Mouse (Mus musculus): ENCODE data around the gene Rassf2.

Gene Rassf2

DNA sequence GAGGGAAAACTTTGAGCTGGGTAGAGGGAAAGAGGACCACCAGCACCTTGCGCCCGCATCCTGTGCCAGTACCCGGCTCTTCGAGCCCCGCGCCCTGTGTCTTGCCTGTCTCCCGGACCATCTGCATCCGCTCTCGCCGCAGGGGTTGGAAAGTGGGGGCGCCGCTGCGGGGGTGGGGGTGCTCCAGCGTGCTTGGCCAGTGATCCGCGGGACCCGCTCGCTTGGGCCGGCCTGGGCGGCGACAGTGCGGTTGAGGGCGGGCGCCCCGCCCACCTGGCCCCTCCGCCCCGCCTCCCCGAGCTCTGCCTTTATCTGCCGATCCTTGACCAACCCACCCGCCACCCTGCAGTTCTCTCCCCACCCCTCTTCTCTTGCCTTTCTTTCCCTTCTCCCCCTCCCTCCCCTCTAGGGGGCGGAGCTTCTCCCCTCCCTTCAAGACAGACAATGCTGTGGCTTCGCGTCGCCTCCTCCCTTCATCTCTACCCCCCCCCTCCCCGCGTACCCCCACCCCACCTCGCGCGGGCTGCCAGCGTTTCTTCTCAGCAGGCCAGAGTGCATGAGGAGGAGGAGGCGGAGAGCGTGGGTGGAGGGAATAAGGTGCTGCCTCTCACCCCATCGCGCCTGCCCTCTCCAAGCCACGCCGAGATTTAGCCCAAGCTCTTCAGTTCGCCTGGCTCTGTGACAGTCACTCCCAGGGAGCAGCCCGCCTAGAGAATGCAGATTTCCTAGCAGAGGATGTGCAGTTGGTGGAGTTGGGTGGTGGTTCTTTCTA, at the start of gene Rassf2:
TSS of gene Rassf2 (minus strand) at position 613 of the 772 bp plus-strand sequence.
- DNase-seq: peak; percentile 56

DNA sequence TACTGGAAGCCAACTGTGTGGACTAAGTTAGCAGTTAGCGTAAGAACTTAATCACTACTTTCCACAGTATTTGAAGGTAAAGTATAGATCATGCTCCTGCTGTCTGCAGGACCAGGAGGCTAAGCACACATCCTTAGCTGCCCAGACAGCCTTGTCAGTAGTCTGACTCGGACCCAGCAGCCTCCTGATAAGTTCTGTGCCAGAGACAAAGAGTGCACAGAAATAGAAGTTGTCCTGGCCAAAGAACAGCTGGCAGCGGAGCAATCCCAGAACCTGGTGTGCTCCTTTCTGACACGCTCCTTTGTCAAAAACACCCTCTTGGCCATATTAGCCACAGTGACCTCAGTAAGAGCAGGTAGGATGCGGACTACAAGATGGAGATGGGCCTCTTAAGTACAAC, 49.1 kb upstream of the Rassf2 start:
- no peak for DNase-seq

DNA sequence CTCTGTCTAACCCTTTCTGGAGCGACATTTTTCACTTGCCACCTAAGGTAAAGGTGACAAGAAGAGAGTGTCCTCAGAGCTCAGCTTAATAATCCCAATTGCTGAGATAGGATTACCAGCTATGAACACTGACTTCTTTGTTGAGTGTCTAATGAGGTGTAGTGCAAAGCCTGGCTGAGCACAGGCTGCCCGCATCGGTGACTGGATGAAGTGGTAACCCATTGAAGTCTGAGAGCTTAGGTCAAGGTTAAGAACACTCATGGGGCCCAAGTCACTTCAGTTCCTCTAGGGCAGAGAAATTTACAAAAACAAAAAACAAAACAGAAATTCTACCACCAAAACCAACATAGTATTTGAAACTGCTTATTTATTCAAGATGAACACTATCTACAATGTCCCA, 43.0 kb upstream of the Rassf2 start:
- no peak for DNase-seq

DNA sequence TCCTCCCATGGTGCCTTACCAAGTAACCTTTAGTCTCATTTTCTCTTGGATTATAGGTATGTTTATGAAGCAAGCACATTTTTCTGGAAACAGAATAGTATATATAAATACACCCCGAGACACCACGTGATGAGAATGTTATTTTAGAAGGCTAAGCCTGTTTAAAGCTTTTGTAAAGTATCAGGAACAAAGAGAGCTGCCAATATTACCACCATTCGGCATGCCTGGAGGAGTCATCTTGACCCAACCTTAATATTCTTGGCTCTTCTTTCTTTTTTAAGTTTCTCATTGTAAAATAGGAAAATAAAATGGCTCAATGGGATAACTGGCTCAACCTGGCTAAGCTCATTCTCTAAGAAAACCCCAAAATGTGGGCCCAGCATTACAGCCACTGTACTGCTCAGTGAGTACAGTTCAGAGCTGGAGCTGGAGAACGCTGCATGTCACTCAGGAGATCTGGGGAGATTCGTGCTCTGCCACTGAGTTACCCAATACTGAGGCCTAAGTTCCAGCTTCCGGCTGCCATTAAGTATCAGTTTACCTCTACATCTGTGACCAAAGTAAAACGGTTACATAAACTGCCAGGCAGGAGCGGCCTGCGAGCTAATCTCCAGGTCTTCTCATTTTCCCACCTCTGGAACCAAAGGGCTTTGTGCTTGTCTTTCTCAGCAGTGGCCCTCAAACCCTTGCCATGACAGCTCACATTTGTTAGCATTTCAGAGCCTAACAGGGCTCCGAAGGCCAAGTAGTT, 40.1 kb upstream of the Rassf2 start:
- no peak for DNase-seq

DNA sequence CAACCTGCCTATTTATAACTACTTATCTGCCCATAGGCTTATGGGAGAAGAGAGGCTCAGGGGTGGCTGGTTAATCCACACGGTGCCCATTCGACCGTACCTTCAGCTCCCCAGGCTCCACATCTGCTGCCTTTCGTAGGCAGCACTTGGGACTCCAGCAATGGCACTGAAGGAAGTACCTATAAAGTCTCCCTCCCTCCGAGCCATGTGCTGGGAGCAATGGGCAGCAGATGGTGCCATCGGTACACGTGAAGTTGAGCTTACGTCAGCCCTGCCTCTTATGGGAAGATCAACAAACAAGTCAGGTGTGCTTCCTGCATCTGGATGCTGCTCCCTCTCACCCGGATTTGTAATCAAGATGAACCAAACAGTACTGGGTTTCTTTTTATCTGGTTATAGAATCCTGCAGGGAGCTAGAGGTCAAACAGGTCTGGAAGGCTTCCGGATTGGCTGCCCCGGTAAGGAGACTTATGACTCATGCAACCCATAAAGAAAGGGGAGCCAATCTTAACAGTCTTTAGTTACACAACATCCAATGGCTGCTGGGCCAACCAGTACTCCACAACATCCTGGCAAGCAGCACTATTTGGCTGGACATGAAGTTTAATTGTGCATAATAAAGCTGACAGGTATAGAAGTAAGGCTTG, 34.2 kb upstream of the Rassf2 start:
- peak; percentile 22 for DNase-seq

DNA sequence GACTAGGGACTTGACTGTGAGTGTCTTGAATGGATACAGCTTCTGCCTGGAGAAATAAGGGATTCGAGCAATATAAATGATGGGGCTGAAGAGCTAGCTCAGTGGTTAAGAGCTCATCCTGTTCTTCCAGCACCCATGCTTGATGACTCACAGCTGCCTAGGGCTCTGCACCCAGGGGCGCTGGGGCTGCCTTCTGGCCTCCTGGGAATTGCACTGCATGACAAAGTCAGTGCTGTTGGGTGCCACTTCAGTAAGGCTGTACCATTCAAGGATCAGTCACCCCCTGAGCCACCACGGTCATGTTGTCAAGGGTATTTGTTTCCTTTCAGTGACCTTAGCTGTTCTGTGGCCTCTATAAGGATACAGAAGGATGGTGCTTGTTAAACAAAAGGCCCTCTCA, 33.7 kb upstream of the Rassf2 start:
- DNase-seq: no peak

DNA sequence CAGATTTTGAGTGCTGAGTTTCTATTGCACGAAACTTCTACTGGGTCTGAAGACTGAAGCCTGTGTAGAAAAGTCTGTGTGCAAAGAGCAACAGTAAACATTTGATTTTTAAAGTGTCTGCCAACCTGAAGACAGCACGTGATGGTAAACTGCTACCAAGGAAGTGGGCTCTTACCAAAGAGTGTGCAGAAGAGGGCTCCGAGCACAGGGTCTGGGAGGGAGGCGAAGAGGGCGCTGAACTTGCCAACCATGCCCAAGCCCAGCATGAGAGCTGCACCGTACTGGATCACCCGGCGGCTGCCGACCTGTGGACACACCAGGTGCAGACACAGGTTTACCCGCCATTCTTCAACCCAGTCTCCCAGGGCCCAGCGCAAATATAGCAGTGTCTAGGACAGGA, 31.8 kb upstream of the Rassf2 start:
- no peak for DNase-seq

DNA sequence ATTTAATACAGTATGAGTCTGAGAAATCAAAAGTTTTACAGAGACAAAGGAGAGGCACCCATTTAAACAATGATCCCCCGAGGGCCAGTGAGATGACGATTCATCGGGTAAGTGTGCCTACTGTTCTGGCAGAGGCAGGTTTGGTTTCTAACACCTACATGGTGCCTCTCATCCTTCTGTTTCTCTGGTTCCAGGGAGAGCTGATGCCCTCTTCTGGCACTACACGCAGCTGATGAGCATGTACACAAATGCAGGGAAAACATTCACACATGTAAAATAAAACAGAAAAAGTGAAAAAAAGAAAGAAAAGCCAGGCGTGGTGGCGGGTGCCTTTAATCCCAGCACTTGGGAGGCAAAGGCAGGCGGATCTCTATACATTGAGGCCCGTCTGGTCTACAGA, 29.9 kb upstream of the Rassf2 start:
- DNase-seq: no peak

DNA sequence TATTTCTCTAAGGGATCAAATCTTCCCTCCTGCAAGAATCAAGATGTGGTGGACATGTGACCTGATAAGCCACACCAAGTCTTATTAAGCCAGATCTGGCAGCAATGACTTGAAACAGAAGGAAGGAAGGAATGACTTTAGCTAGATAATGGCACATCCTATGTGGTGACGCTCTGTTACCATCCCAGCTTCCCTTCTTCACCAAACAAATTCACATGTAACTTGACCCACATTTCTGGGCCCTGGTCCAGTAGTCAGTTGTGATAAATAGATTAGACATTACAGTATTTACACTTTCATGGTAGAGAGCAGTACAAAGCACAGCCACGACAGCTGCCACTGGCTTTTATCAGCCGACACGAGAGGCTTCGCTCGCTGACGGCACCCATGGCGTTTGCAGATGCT, 25.3 kb upstream of the Rassf2 start:
- no peak for DNase-seq

DNA sequence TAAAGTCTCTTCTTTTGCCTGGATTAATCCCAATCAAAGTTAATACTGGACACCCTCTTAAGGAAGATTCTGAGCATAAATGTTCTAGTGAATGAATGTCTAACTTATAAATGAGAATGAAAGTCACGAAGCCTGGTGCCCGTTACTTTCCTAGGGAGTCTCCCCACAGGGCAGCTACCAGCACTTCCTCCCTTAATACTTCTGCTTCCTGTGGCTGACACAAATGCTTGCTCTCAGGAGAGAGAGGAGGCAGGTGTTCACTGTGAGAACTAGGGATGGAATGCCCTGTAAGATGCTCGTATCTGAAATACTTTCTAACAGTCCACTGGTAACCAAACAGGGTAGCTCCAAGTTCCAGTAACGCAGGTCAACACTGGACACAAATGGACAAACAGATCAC, 23.8 kb upstream of the Rassf2 start:
- DNase-seq: no peak

DNA sequence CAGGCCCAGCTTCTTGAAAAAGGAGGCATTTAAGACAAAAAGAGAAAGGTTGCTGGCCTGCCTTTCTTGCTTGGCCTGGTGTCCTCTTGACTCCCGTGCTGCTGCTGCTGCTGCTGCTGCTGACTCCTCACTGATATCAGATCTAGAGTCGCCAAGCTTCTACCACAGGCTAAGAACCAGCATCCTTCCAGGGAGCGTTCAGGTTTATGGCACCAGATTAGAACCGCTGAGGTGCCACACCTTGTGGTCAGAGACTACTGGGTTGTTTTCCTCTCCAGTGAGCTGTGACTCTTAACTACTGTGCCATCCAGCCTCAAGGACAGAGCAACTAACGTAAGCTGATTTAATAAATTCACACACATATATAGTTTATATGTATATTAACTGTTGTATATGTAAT, 21.7 kb upstream of the Rassf2 start:
- no peak for DNase-seq

DNA sequence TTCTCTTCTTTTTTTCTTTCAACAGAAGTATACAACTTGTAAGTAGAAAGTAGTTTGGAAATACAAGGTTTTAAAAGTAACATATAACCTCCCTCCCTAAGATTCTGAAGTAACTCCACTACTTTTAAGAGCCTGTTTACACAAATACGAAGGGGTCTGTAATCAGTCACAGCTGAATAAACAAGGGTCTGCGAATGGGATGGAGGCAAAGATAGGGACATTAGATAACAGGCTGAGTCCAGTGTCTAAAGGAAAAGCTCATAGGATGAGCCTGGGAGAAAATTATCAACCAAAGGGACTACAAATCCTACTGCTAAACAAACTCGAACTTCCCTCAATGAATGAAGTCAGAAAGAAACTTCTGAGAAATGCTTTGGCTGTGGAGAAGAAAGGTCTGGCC, 19.9 kb upstream of the Rassf2 start:
- no peak for DNase-seq

DNA sequence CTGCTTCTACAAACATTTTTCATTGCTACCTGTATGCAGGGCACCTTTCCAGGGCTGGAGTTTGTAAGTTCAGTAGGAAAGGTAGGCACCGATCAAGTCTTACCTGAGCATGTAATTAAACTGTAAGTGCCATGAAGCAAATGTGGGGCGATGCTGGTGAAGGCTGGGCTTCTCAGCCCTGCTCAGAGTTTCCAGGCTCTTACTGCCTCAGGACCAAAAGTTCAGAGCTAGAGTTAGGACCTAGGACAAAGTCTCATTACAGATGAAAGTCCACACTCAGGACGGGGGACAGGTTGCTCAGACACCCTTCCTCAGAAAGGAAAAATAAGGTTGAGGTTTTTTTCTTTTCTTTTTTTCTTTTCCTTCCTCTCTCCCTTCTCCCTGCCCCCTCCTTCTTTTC, 19.4 kb upstream of the Rassf2 start:
- DNase-seq: no peak

DNA sequence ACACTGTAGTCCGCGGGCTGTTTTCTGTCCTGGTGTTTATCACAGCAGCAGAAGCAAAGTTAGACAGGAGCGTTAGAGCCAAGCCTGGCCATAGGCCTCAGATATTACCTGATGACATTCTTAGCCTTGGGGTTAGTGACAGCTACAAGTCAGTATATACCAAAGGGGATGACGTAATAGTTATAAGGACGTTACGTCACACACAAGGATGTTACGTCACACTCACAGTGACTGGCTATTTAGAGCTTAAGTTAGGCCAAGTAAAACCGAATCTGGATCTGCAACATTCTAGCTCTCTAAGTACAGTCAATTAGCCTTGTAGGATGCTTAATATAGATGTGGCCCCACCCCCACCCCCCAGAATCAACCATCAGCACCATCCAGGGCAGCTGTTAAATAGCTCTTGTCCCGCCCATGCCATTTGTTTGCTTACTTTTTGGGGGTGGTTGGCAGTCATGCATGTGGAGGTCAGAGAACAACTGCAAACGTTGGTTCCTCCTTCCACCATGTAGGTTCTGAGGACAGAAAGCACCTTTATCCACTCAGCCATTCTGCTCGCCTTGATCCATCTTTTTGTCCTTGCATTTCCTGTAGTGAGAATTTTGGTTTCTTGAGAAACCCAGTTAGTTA, 18.2 kb upstream of the Rassf2 start:
- no peak for DNase-seq

DNA sequence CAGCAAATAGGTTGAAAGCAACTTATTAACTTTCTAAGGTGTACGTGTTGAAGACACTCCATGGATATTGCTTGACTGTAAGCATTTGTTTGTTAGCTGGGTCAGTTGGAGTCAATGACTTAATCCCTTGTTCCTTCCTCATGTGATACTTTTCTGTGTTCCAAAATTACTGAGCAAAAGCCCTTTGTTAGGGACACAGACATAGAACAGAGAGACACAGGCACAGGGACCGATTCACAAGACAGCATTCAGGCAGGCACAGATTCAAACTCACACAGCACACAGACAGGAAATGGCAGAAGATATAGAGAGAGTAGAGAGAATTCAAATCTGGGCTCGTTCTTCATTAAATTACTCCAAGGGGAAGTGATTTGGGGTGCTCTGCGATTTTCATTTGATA, 17.3 kb upstream of the Rassf2 start:
- no peak for DNase-seq

DNA sequence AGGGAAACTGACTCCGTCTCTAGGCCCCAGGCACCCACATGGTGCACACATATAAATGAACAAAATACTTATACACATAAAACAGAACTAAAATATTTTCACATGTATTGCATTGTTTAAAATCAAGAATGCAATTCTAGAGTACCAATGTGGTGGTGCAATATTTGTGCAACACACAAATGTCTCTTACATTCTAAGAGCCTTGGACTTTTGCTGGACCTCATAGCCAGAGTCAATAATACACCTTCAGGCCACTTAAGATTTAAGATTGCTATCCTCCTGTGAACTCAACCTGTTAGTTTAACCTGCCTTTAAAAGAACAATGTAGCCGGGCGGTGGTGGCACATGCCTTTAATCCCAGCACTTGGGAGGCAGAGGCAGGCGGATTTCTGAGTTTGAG, 16.6 kb upstream of the Rassf2 start:
- DNase-seq: no peak

DNA sequence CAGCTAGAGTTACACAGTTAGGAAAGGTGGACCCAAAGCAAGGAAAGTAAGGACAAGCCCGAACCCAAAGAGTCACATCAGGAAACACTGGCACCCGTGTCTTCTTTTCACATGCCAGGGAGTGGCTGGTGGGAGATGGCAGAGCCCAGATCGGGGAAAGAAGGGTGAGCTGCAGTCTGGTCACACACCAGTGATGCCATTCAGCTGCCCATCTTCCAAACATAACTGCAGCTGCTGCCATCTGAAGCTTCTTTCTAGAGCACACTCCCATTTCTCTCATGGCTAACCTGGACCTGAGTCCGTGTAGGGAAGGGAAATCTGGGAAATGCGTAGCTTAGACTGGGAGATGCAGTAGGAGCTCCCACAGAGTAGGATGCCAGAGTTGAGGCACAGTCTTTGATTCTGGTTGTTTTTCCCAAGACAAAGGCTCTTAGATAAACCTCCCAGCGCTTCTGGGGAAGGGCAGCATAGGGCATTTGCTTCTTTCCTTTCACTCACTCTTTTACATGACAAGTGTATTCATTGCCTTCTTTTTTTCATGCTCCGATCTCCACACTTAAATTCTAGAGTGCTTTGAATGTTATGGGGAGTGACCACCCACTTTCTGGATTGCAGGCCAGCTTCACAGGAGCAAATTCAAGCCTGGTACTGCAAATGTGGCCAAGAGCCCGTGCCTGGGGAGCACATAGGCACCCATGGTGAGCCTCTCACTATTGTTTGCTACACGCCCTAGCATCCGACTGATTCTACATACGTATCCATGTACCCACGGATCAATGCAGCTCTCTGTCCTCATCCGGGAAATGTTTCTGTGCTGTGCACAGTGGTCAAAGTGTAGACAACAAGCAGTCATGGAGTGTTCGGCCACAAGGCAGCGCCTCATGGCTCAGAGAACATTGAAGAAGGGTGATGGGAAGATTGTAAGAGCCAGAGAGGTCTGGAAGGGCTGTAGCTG, 14.5 kb upstream of the Rassf2 start:
- no peak for DNase-seq

DNA sequence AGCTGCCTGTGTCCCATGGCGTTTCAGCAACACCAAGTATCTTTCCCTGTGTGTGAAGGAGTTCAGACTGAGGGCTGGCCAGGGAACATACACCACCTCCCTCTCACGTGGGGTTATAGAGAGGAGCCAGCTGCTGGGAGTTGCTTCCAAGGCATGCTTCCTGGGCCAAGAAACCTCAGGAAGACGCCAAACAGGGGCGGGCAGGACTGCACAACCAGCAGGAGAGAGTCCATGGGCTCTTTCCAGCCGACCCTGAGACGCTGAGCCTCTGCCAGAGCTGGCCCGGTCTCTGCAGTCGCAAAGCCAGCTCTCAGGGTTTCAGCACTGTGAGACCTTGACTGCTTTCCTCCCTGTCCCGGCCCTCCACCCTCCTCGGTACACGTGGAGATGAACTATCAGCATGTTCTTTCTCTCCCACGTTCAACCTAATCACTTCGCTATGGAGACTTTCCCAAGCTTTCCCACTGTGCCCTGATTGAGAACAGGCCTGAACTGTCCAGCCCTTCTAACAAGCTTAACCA, 13.1 kb upstream of the Rassf2 start:
- peak; percentile 58 for DNase-seq

DNA sequence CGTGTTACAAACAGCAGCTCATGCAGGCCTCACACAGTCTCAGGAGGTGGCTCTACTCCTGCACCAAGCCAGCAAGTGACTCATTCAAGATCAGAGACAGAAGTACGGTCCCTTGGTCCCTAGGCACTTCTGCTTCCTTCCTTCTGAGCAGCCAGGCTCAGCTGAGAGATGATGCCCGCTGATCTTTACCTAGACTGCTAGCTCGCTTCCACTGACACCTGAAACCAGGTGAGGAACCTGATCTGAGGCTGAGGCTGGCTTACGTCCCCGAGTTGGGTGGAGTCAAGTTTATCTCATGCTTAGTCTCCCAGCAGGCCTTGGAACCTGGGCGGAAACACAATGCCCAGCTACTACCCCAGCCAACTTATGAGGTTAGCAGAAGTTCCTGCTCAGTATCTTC, 9.8 kb upstream of the Rassf2 start:
- DNase-seq: no peak

DNA sequence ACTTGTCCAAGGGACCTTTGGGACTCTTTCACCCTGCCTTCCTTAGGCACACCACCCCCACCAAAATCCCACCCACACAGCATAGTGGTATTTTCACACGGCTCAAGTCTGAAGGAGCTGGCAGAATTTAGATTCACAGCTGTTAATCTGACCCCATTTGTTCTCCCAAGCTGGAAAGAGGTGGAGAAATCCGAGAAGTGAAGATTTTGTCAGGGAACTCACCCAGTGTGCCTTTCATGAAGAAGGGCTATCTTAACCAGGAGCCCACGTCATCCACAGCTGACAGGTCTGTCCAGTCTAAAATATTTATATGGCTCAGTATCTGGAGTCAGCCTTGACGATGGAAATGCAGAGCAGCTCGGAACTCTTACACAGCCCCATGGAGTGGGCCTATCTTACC, 6.3 kb upstream of the Rassf2 start:
- DNase-seq: no peak

DNA sequence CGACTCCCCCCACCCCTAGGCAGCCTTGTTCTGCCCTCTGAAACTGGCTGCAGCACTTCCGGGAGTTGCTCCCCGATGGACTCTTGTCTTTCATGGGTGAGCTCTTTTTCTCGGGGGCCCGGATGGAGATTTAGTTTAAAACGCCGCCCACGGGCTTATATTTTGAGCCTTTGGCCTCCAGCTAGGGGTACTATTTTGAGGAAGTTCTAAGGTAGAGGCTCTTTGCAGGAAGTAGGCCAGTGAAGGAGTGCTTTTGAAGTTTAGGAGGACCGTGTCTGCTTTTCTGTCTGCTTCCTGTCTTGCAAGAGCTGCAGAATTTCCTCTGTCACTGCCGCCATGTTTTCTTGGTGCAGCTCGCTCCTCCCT, 5.4 kb upstream of the Rassf2 start:
- DNase-seq: no peak
